Mouse (Mus musculus): ENCODE measurements around the gene Dixdc1. TPM values are rescaled to one million over a fixed set of nuclear protein-coding genes. Genes with fewer than 3 reads are reported as not detected.

Gene Dixdc1
- polyA plus RNA-seq, 1 experiment from 2014 or later: 11.9 TPM

DNA sequence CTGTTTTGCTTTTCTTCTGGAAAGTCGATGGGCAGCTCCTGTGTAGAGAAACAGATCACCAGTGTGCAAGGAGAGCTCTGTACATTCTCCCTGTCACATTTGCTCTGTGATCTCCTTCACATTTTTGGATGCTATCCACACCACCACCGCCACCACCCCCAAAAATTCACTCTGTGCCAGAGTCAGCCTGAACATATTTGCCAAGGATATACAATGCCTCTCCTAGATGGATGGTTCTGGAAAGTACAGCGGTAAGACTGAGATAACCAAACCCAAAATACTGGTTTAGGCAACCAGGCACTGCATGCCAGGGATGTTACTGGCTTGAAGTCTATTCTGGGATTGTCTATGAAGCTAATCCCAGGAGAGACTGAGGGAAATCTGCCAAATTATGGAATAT lies 2.9 kb upstream of the Dixdc1 start:
- WGBS: 70% methylated on average over 3 of the region's 3 CpGs
- Histone ChIP-seq H3K36me3 (ENCODE audit: control insufficient read depth, insufficient read depth, low read length) (no peaks in the 10 kb centered on the region), H3K4me2 (ENCODE audit: low read length) (no peak overlapping the region), H3K9me3 (ENCODE audit: control insufficient read depth, low read length) (no peaks in the 10 kb centered on the region), H3K4me3 (ENCODE audit: control insufficient read depth in 1 of 2, insufficient read depth in 1 of 2, low read depth in 1 of 2, low read length in 2 of 2) (no peak overlapping the region), H3K27me3 (ENCODE audit: control insufficient read depth, insufficient read depth, low read length) (0 out of 2 replicates have a peak, but pooled peaks cover 2% of the 10 kb centered on the region), H3K27ac (replicated peaks in 1 of 2; ENCODE audit: control insufficient read depth in 1 of 2, insufficient read depth in 1 of 2, low read depth in 2 of 2, low read length in 2 of 2) (0 out of 4 replicates have a peak overlapping the region, but pooled peaks of 1 of the 2 experiments have one; percentile 9), H3K4me1 (ENCODE audit: control insufficient read depth in 2 of 2, insufficient read depth in 2 of 2, low read length in 2 of 2) (peaks cover 8 to 34% of the 10 kb centered on the region in 2 experiments; a peak in 3 of 4 replicates), H3K9ac (ENCODE audit: low read length) (no peak overlapping the region)
- ATAC-seq (ENCODE audit: insufficient number of reproducible peaks, insufficient read depth, low FRiP score, low read depth): no peak

DNA sequence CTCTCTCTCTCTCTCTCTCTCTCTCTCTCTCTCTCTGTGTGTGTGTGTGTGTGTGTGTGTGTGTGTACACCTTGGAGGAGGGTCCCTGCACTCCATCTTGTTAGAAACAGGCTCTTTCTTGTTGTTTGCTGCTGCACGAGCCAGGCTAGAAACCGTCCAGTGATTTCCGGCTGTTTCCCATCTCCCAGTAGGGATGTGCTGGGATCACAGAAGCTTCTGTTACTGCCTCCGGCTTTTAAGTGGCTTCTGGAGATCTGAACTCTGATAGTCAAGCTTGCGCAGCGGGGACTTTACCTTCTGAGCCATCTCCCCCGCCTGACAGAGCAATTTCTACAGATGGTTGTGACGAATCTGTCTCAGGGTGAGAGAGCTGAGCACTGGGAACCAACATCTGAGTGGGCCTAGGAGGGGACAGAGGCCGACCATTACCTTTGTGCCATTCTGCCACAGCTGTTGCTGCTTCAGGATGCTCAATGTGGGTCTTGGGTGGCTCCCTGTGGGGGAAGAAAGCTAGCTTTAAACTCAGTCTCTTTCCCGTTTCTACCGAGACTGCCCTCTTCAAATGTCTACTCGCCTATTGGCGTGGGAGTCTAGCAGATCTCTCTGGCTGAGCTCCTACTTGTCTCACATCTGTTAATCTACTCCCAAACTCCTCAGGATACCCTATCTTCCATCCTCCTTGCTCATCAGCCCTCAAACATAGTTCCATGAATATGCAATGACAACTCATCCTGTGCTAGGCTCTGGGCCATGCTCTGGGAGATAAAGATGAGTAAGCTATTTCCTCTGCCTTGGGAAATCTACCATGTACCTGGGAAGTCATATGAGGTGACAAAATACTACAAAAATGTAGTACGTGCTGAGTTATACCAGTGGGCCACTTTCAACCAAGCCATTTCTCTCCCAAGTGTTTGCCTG lies 1.8 kb upstream of the Dixdc1 start:
- H3K4me2 ChIP-seq (ENCODE audit: low read length): no peak overlapping the region
- no peak overlapping the region for H3K4me3 ChIP-seq (ENCODE audit: control insufficient read depth in 1 of 2, insufficient read depth in 1 of 2, low read depth in 1 of 2, low read length in 2 of 2)
- H3K4me1 ChIP-seq (ENCODE audit: control insufficient read depth in 2 of 2, insufficient read depth in 2 of 2, low read length in 2 of 2): peaks cover under 1 to 24% of the 10 kb centered on the region in 2 experiments; a peak in 3 of 4 replicates
- H3K36me3 ChIP-seq (ENCODE audit: control insufficient read depth, insufficient read depth, low read length): no peaks in the 10 kb centered on the region
- ATAC-seq (ENCODE audit: insufficient number of reproducible peaks, insufficient read depth, low FRiP score, low read depth): no peak
- 78% methylated on average over 14 of the region's 14 CpGs for WGBS
- H3K27ac ChIP-seq (replicated peaks in 1 of 2; ENCODE audit: control insufficient read depth in 1 of 2, insufficient read depth in 1 of 2, low read depth in 2 of 2, low read length in 2 of 2): no peak overlapping the region
- H3K27me3 ChIP-seq (ENCODE audit: control insufficient read depth, insufficient read depth, low read length): 0 out of 2 replicates have a peak, but pooled peaks cover 2% of the 10 kb centered on the region
- H3K9ac ChIP-seq (ENCODE audit: low read length): no peak overlapping the region
- no peaks in the 10 kb centered on the region for H3K9me3 ChIP-seq (ENCODE audit: control insufficient read depth, low read length)

DNA sequence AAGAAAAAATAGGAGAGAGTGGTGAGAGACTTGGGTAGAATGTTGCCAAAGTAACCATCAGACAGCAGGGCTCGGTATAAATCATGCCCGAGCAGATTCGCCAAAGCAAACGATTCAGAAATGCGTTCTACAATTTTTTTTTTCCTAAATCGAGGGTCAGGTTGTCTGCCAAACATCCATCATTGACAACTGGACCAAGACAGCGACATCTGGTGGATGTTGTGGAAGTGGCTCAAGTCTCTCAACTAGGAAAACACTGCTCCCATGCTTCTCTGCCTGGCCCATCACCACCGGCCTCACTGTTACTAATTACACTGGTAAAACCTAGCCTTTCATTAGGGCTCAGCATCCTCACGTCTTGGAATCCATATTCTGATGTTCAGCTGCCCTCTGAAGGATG lies 4.3 kb downstream of the Dixdc1 start:
- H3K9me3 ChIP-seq (ENCODE audit: control insufficient read depth, low read length): no peaks in the 10 kb centered on the region
- no peaks in the 10 kb centered on the region for H3K27me3 ChIP-seq (ENCODE audit: control insufficient read depth, insufficient read depth, low read length)
- H3K27ac ChIP-seq (replicated peaks in 1 of 2; ENCODE audit: control insufficient read depth in 1 of 2, insufficient read depth in 1 of 2, low read depth in 2 of 2, low read length in 2 of 2): no peak overlapping the region
- H3K36me3 ChIP-seq (ENCODE audit: control insufficient read depth, insufficient read depth, low read length): no peaks in the 10 kb centered on the region
- H3K4me1 ChIP-seq (ENCODE audit: control insufficient read depth in 2 of 2, insufficient read depth in 2 of 2, low read length in 2 of 2): peaks cover 0 to 11% of the 10 kb centered on the region in 2 experiments; a peak in 2 of 4 replicates
- 5% methylated on average over 9 of the region's 9 CpGs for WGBS
- H3K4me2 ChIP-seq (ENCODE audit: low read length): 0 out of 2 replicates have a peak overlapping the region, but pooled peaks have one; percentile 22
- no peak overlapping the region for H3K4me3 ChIP-seq (ENCODE audit: control insufficient read depth in 1 of 2, insufficient read depth in 1 of 2, low read depth in 1 of 2, low read length in 2 of 2)
- no peak for ATAC-seq (ENCODE audit: insufficient number of reproducible peaks, insufficient read depth, low FRiP score, low read depth)
- no peak overlapping the region for H3K9ac ChIP-seq (ENCODE audit: low read length)

DNA sequence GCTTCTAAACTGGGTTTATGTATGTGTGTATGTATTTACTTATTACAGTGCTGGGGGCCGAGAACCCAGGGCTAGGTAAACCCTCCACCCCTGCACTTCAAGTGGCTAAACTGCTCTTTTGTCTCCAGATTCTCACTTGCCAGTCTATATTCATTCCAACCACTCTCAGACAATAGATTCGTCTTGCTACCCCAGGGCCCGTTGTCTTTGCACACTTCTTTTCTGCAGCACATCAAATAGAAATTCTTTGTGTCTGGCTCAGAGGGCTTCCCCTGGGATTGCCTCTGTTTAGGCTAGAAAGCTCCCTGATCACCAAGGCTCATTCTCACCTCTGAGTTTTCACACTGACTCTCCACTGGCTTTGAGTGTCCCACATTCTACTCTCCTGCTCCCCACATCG lies 6.8 kb downstream of the Dixdc1 start:
- H3K9me3 ChIP-seq (ENCODE audit: control insufficient read depth, low read length): no peaks in the 10 kb centered on the region
- no peak overlapping the region for H3K27ac ChIP-seq (replicated peaks in 1 of 2; ENCODE audit: control insufficient read depth in 1 of 2, insufficient read depth in 1 of 2, low read depth in 2 of 2, low read length in 2 of 2)
- ATAC-seq (ENCODE audit: insufficient number of reproducible peaks, insufficient read depth, low FRiP score, low read depth): no peak
- no peaks in the 10 kb centered on the region for H3K36me3 ChIP-seq (ENCODE audit: control insufficient read depth, insufficient read depth, low read length)
- no peak overlapping the region for H3K4me3 ChIP-seq (ENCODE audit: control insufficient read depth in 1 of 2, insufficient read depth in 1 of 2, low read depth in 1 of 2, low read length in 2 of 2)
- peaks cover 0 to 6% of the 10 kb centered on the region in 2 experiments; a peak in 1 of 4 replicates for H3K4me1 ChIP-seq (ENCODE audit: control insufficient read depth in 2 of 2, insufficient read depth in 2 of 2, low read length in 2 of 2)
- WGBS: 28% methylated on average over 4 of the region's 4 CpGs
- H3K27me3 ChIP-seq (ENCODE audit: control insufficient read depth, insufficient read depth, low read length): no peaks in the 10 kb centered on the region
- no peak overlapping the region for H3K9ac ChIP-seq (ENCODE audit: low read length)
- no peak overlapping the region for H3K4me2 ChIP-seq (ENCODE audit: low read length)

DNA sequence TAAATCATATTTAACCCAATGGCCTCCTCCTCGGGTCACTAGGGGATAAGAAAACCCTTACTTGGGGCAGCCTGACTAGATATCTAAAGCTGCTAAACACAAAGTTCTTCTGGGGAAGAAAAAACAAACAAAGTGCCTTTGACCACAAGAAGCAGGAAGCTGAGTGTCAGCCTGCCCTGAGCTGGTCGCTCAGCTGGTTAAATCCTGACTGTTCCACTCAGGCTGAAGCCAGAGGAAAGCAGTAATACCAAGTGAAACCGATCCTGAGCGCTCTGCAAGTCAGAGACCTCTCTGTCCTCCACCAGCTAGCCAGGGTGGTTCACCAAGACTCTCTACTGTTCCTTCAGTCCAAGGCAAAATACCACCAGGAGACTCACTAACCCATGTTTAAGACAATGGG lies 9.7 kb downstream of the Dixdc1 start:
- WGBS: 47% methylated on average over 4 of the region's 4 CpGs
- Histone ChIP-seq H3K27me3 (ENCODE audit: control insufficient read depth, insufficient read depth, low read length) (no peaks in the 10 kb centered on the region), H3K9ac (ENCODE audit: low read length) (no peak overlapping the region), H3K9me3 (ENCODE audit: control insufficient read depth, low read length) (no peaks in the 10 kb centered on the region), H3K4me1 (ENCODE audit: control insufficient read depth in 2 of 2, insufficient read depth in 2 of 2, low read length in 2 of 2) (peaks cover 18 to 33% of the 10 kb centered on the region in 2 experiments), H3K4me3 (ENCODE audit: control insufficient read depth in 1 of 2, insufficient read depth in 1 of 2, low read depth in 1 of 2, low read length in 2 of 2) (no peak overlapping the region), H3K27ac (replicated peaks in 1 of 2; ENCODE audit: control insufficient read depth in 1 of 2, insufficient read depth in 1 of 2, low read depth in 2 of 2, low read length in 2 of 2) (no peak overlapping the region), H3K4me2 (ENCODE audit: low read length) (no peak overlapping the region), H3K36me3 (ENCODE audit: control insufficient read depth, insufficient read depth, low read length) (no peaks in the 10 kb centered on the region)
- no peak for ATAC-seq (ENCODE audit: insufficient number of reproducible peaks, insufficient read depth, low FRiP score, low read depth)

DNA sequence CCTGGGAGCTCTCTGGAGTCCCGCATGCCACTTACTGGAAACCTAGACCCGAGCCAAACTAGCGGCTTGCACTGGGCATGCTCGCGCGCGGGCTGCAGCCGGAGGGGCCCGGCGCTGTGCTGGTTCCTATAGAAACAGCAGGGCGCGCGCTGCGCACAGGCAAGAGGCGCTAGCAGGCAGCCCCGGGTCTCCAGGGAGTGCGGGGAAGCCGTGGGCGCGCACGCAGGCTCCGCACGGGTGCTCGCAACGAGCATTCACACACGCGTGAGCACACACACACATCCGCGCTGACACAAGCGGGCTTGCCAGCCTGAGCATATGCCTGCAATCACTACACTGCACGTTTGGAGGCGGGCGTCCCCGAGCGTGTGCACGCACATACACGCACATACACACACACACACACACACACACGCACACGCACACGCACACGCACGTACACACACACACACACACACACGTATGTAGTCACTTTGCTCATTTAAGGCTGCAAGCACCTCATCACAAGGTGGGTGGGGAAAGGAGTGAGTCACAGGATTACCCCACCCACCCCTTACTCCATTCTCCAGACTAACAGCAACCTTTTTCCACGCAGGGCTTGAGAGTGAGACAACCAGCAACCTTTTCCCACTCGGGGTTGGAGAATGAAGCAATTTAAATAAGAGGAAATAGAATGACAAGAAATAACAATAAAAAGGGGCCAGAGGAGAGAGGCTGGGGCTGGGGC lies 11.2 kb downstream of the Dixdc1 start:
- Histone ChIP-seq H3K27ac (replicated peaks in 1 of 2; ENCODE audit: control insufficient read depth in 1 of 2, insufficient read depth in 1 of 2, low read depth in 2 of 2, low read length in 2 of 2) (peak overlapping the region; percentile 26 to 43), H3K27me3 (ENCODE audit: control insufficient read depth, insufficient read depth, low read length) (no peaks in the 10 kb centered on the region), H3K4me1 (ENCODE audit: control insufficient read depth in 2 of 2, insufficient read depth in 2 of 2, low read length in 2 of 2) (peaks cover 23 to 43% of the 10 kb centered on the region in 2 experiments), H3K4me2 (ENCODE audit: low read length) (peak overlapping the region; percentile 91), H3K9ac (ENCODE audit: low read length) (peak overlapping the region; percentile 81), H3K4me3 (ENCODE audit: control insufficient read depth in 1 of 2, insufficient read depth in 1 of 2, low read depth in 1 of 2, low read length in 2 of 2) (peak overlapping the region; percentile 59 to 74), H3K36me3 (ENCODE audit: control insufficient read depth, insufficient read depth, low read length) (no peaks in the 10 kb centered on the region), H3K9me3 (ENCODE audit: control insufficient read depth, low read length) (no peaks in the 10 kb centered on the region)
- WGBS: under 1% methylated on average over 43 of the region's 45 CpGs
- ATAC-seq (ENCODE audit: insufficient number of reproducible peaks, insufficient read depth, low FRiP score, low read depth): peak; percentile 86

DNA sequence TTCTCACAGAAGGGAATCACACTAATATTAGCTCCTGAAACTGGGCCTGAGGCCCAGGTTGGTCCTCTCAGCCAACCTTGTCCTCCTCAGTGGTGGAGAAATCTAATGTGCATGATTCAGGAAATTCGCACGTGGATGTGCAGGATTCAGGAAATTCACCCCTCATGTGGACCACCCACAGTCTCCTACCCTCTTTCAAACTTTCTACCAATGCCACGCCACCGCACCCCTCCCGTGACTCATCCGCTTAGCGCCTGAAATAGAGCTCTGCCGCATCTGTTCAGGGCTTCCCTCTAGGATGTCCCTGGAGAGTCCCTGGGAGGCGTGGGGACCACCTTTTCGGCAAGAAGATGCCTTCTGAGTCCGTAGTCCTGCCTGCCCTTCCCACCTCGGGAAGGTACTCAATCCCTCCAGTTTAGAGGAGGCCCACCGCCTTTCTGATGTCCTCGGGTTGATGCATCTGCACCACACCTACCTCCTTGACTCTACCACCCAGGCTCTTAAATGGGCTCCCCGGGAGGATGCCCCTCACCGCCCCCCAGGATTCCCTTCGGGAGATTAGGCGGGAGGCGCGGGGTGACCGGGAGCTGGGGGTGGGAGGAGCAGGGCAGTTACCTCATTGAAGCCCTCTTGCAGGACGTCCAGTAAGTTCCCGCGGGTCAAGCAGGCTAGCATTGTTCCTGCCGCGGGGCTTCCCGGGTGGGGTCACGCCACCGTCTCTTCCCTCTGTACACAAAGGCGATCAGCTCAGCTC lies 12.0 kb downstream of the Dixdc1 start:
- peak overlapping the region; percentile 59 to 74 for H3K4me3 ChIP-seq (ENCODE audit: control insufficient read depth in 1 of 2, insufficient read depth in 1 of 2, low read depth in 1 of 2, low read length in 2 of 2)
- peaks cover 27 to 50% of the 10 kb centered on the region in 2 experiments for H3K4me1 ChIP-seq (ENCODE audit: control insufficient read depth in 2 of 2, insufficient read depth in 2 of 2, low read length in 2 of 2)
- whole genome bisulfite sequencing: 5% methylated on average over 30 of the region's 30 CpGs
- peak overlapping the region; percentile 43 to 71 for H3K27ac ChIP-seq (replicated peaks in 1 of 2; ENCODE audit: control insufficient read depth in 1 of 2, insufficient read depth in 1 of 2, low read depth in 2 of 2, low read length in 2 of 2)
- H3K36me3 ChIP-seq (ENCODE audit: control insufficient read depth, insufficient read depth, low read length): no peaks in the 10 kb centered on the region
- no peaks in the 10 kb centered on the region for H3K27me3 ChIP-seq (ENCODE audit: control insufficient read depth, insufficient read depth, low read length)
- ATAC-seq (ENCODE audit: insufficient number of reproducible peaks, insufficient read depth, low FRiP score, low read depth): no peak; the same call in 1 of the 2 replicates
- peak overlapping the region; percentile 81 for H3K9ac ChIP-seq (ENCODE audit: low read length)
- no peaks in the 10 kb centered on the region for H3K9me3 ChIP-seq (ENCODE audit: control insufficient read depth, low read length)
- peak overlapping the region; percentile 91 for H3K4me2 ChIP-seq (ENCODE audit: low read length)

All from heart, embryonic 14.5 days (tissue).